In the genomic region with DNA sequence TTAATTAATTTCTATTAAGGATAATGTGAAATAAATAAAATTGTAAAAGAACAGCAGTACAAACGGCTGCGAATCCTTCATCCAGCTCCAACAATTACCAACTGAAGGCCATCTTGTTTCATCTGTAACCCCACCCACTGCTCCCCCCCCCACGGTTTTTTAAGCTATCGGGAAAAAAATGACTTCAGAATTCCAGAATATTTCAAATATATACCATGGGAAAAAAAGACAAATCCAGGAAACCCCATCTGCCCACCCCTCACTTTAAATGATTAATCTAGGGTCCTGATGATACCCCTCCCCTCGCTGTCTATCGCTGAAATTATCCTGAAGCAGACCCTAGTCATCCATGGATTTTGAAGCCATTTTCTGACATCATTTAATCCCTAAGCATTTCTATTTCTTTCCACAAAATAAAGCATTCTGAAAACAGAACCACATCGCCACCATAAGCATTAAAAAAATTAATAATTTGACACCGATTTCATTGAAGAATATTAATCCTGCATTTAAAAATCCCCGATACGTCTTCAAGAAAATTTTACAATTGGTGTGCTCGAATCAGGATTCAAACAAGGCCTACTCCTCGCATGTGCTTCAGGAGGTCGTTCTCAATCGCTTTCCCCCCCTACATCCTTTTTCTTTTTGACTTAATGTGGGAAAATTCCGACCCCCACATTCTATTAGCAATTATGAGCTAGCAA, we compare ENCODE assay signal across 8 mouse cellular contexts. TPM values are rescaled to one million over a fixed set of nuclear protein-coding genes. Genes with fewer than 3 reads are reported as not detected.
DNase-seq lines count a peak whose midpoint lies in the region; ATAC-seq and TF ChIP-seq lines count a peak whose summit lies in the region.

No protein-coding gene starts in this region.

- no peak for TF ChIP-seq CTCF in heart, postnatal 0 days (IDR thresholded peaks at IDR 0.05; ENCODE audit: low read depth)
- TF ChIP-seq CTCF in MEL (IDR thresholded peaks at IDR 0.05 in 2 of 3, conservative IDR thresholded peaks at IDR 0.05 in 1 of 3; ENCODE audit: control insufficient read depth in 1 of 3, insufficient read depth in 1 of 3, low read depth in 2 of 3, low read length in 3 of 3, poor library complexity in 1 of 3, severe bottlenecking in 1 of 3) = no peak
- no peak for TF ChIP-seq CTCF in forebrain, postnatal 0 days (IDR thresholded peaks at IDR 0.05; ENCODE audit: low read depth)

- peak overlapping the region; percentile 88 for H3K27ac ChIP-seq in heart, postnatal 0 days (ENCODE audit: low read depth)
- H3K27ac ChIP-seq in MEL (ENCODE audit: control insufficient read depth, low read depth, low read length) = peak overlapping the region; percentile 95
- H3K27ac ChIP-seq in forebrain, postnatal 0 days (ENCODE audit: low read depth, low read length) = peak overlapping the region; percentile 90
- peak overlapping the region; percentile 91 for H3K27ac ChIP-seq in midbrain, embryonic 10.5 days (replicated peaks)

- no peak for DNase-seq in heart, postnatal 0 days (ENCODE audit: low spot score)
- DNase-seq in heart, adult 18-20 months = no peak
- DNase-seq in MEL (ENCODE audit: low read depth, low spot score) = peak; percentile 60
- peak; percentile 55 for DNase-seq in forebrain, postnatal 0 days
- peak; percentile 18 for DNase-seq in midbrain, embryonic 10.5 days (ENCODE audit: low spot score)
- DNase-seq in spleen, postnatal 14 days (ENCODE audit: low spot score in 2 of 2) = no peak
- no peak for DNase-seq in cerebellum, adult 18-20 months
- no peak for DNase-seq in cerebellum, postnatal 25 days

- peak overlapping the region; percentile 72 for H3K4me3 ChIP-seq in heart, postnatal 0 days (ENCODE audit: low read depth, low read length)
- peak overlapping the region; percentile 92 to 97 for H3K4me3 ChIP-seq in MEL (ENCODE audit: control insufficient read depth in 1 of 2, insufficient read depth in 1 of 2, low read depth in 2 of 2, low read length in 2 of 2)
- H3K4me3 ChIP-seq in forebrain, postnatal 0 days (ENCODE audit: low read depth, low read length) = peak overlapping the region; percentile 58
- peak overlapping the region; percentile 62 for H3K4me3 ChIP-seq in midbrain, embryonic 10.5 days

- H3K9me3 ChIP-seq in heart, postnatal 0 days (replicated peaks; ENCODE audit: control insufficient read depth, low read length) = no peaks in the 10 kb centered on the region
- no peaks in the 10 kb centered on the region for H3K9me3 ChIP-seq in MEL (replicated peaks; ENCODE audit: insufficient read depth, low read length)
- no peaks in the 10 kb centered on the region for H3K9me3 ChIP-seq in forebrain, postnatal 0 days (ENCODE audit: low read length)
- no peaks in the 10 kb centered on the region for H3K9me3 ChIP-seq in midbrain, embryonic 10.5 days (replicated peaks)

- peak overlapping the region; percentile 76 for H3K9ac ChIP-seq in heart, postnatal 0 days (replicated peaks; ENCODE audit: low read depth, low read length)
- H3K9ac ChIP-seq in MEL (ENCODE audit: control insufficient read depth, low read depth, low read length, poor library complexity, severe bottlenecking) = peak overlapping the region; percentile 88
- peak overlapping the region; percentile 75 for H3K9ac ChIP-seq in forebrain, postnatal 0 days

- no peaks in the 10 kb centered on the region for H3K27me3 ChIP-seq in heart, postnatal 0 days (ENCODE audit: control insufficient read depth, insufficient read depth, low read length)
- no peaks in the 10 kb centered on the region for H3K27me3 ChIP-seq in MEL (ENCODE audit: control insufficient read depth in 1 of 2, insufficient read depth in 2 of 2, low read length in 2 of 2)
- H3K27me3 ChIP-seq in forebrain, postnatal 0 days (ENCODE audit: insufficient read depth, low read length) = no peaks in the 10 kb centered on the region
- H3K27me3 ChIP-seq in midbrain, embryonic 10.5 days (ENCODE audit: low read depth, poor library complexity, severe bottlenecking) = no peaks in the 10 kb centered on the region

- TF ChIP-seq EP300 in heart, postnatal 0 days (IDR thresholded peaks at IDR 0.05; ENCODE audit: low read depth) = no peak
- no peak for TF ChIP-seq EP300 in MEL (IDR thresholded peaks at IDR 0.05; ENCODE audit: low read depth in 1 of 2, low read length in 2 of 2)

- 18% methylated on average over 15 of the region's 15 CpGs for WGBS in heart, postnatal 0 days
- WGBS in forebrain, postnatal 0 days = 28% methylated on average over 15 of the region's 15 CpGs
- WGBS in midbrain, embryonic 10.5 days = 29% methylated on average over 15 of the region's 15 CpGs

- peaks cover 33% of the 10 kb centered on the region for H3K79me2 ChIP-seq in MEL (ENCODE audit: control insufficient read depth, insufficient read depth, low read length, poor library complexity)

- H3K4me1 ChIP-seq in heart, postnatal 0 days (ENCODE audit: control insufficient read depth, insufficient read depth) = no peaks in the 10 kb centered on the region
- H3K4me1 ChIP-seq in MEL (ENCODE audit: control insufficient read depth in 1 of 2, insufficient read depth in 2 of 2, low read length in 2 of 2) = peaks cover 3 to 11% of the 10 kb centered on the region in 2 experiments; a peak in 3 of 4 replicates
- H3K4me1 ChIP-seq in forebrain, postnatal 0 days (ENCODE audit: insufficient read depth) = no peaks in the 10 kb centered on the region
- peaks cover 11% of the 10 kb centered on the region for H3K4me1 ChIP-seq in midbrain, embryonic 10.5 days

- no peak for TF ChIP-seq RAD21 in MEL (IDR thresholded peaks at IDR 0.05; ENCODE audit: low read depth, low read length)

- H3K36me3 ChIP-seq in heart, postnatal 0 days (replicated peaks; ENCODE audit: control insufficient read depth, insufficient read depth, low read length) = peaks cover 6% of the 10 kb centered on the region; the same call in 1 of the 2 replicates
- peaks cover 38 to 42% of the 10 kb centered on the region in 2 experiments for H3K36me3 ChIP-seq in MEL (ENCODE audit: control insufficient read depth in 1 of 2, insufficient read depth in 2 of 2, low read length in 2 of 2)
- no peaks in the 10 kb centered on the region for H3K36me3 ChIP-seq in forebrain, postnatal 0 days (ENCODE audit: insufficient read depth)
- peaks cover 35% of the 10 kb centered on the region for H3K36me3 ChIP-seq in midbrain, embryonic 10.5 days

- peak overlapping the region; percentile 59 for H3K4me2 ChIP-seq in heart, postnatal 0 days (ENCODE audit: low read depth, low read length)
- H3K4me2 ChIP-seq in forebrain, postnatal 0 days (ENCODE audit: low read depth) = peak overlapping the region; percentile 52

- TF ChIP-seq POLR2A in MEL (IDR thresholded peaks at IDR 0.05; ENCODE audit: control insufficient read depth in 1 of 2, insufficient read depth in 1 of 2, low read depth in 1 of 2, low read length in 2 of 2, poor library complexity in 1 of 2) = no peak

- no peak for ATAC-seq in heart, postnatal 0 days (ENCODE audit: insufficient read depth, low read depth)
- no peak for ATAC-seq in forebrain, postnatal 0 days

TF ChIP-seq in MEL, 35 proteins besides CTCF, POLR2A, EP300 and RAD21:
- TF ChIP-seq MAX (IDR thresholded peaks at IDR 0.05; ENCODE audit: low read length) = 0 out of 2 replicates have a peak, but pooled peaks have one; percentile 8
- TF ChIP-seq MAZ (IDR thresholded peaks at IDR 0.05; ENCODE audit: low read depth, low read length) = 0 out of 2 replicates have a peak, but pooled peaks have one; percentile 50
- TF ChIP-seq MXI1 (IDR thresholded peaks at IDR 0.05; ENCODE audit: low read depth, low read length) = no peak
TF ChIP-seq in MEL: peak in this region for 2.

RNA-seq across cellular contexts. Expression of a gene that starts 3.3 kb away (rescaled TPM):
- total RNA-seq in heart, postnatal 0 days (2014; rRNA removed; ENCODE audit: low replicate concordance) = 115 and 173 TPM in 2 replicates
- 212 and 214 TPM in 2 replicates for polyA plus RNA-seq in heart, postnatal 0 days (2015; fragmentation: Nextera tagmentation; extraction: Ambion mirVana)
- total RNA-seq in heart, adult 18-20 months (2021) = 10 to 100 TPM; 74.8 to 92.7 TPM
- 617 and 648 TPM in 2 replicates for total RNA-seq in MEL (2012; rRNA removed)
- polyA plus RNA-seq in MEL (2012; ENCODE audit: insufficient read depth in 1 of 2, insufficient read length in 2 of 2, low read depth in 1 of 2, low replicate concordance in 2 of 2, missing spikeins in 1 of 2) = 100 to 1,000 TPM in 1 of 2 experiments, not detected in 1; 921 TPM
- total RNA-seq in forebrain, postnatal 0 days (2014; rRNA removed) = 542 and 544 TPM in 2 replicates
- polyA plus RNA-seq in forebrain, postnatal 0 days (2015; fragmentation: Nextera tagmentation; extraction: Ambion mirVana) = 603 and 616 TPM in 2 replicates
- polyA plus RNA-seq in midbrain, embryonic 10.5 days (2016; fragmentation: Nextera tagmentation; extraction: Ambion mirVana) = 586 and 616 TPM in 2 replicates

RNA-seq across cellular contexts. Expression of a gene that starts 32.5 kb away (rescaled TPM):
- 4.9 and 7.3 TPM in 2 replicates for total RNA-seq in heart, postnatal 0 days (2014; rRNA removed; ENCODE audit: low replicate concordance)
- polyA plus RNA-seq in heart, postnatal 0 days (2015; fragmentation: Nextera tagmentation; extraction: Ambion mirVana) = 13.4 and 13.9 TPM in 2 replicates
- total RNA-seq in heart, adult 18-20 months (2021) = 1 to 10 TPM; 4.2 to 4.4 TPM
- not detected in 2 replicates for total RNA-seq in MEL (2012; rRNA removed)
- not detected for polyA plus RNA-seq in MEL (2012; ENCODE audit: insufficient read depth in 1 of 2, insufficient read length in 2 of 2, low read depth in 1 of 2, low replicate concordance in 2 of 2, missing spikeins in 1 of 2)
- 23.8 TPM in 2 replicates for total RNA-seq in forebrain, postnatal 0 days (2014; rRNA removed)
- polyA plus RNA-seq in forebrain, postnatal 0 days (2015; fragmentation: Nextera tagmentation; extraction: Ambion mirVana) = 19.7 and 20.7 TPM in 2 replicates
- polyA plus RNA-seq in midbrain, embryonic 10.5 days (2016; fragmentation: Nextera tagmentation; extraction: Ambion mirVana) = 10.2 and 10.3 TPM in 2 replicates

RNA-seq across cellular contexts. Expression of a gene that starts 39.7 kb away (rescaled TPM):
- total RNA-seq in heart, postnatal 0 days (2014; rRNA removed; ENCODE audit: low replicate concordance) = not detected in 2 replicates
- not detected in 2 replicates for polyA plus RNA-seq in heart, postnatal 0 days (2015; fragmentation: Nextera tagmentation; extraction: Ambion mirVana)
- total RNA-seq in heart, adult 18-20 months (2021) = not detected
- total RNA-seq in MEL (2012; rRNA removed) = not detected in 2 replicates
- polyA plus RNA-seq in MEL (2012; ENCODE audit: insufficient read depth in 1 of 2, insufficient read length in 2 of 2, low read depth in 1 of 2, low replicate concordance in 2 of 2, missing spikeins in 1 of 2) = under 1 TPM in 1 of 2 experiments, not detected in 1; 0.13 TPM
- 0.08 TPM in 1 of 2 replicates, not detected in the other for total RNA-seq in forebrain, postnatal 0 days (2014; rRNA removed)
- not detected in 2 replicates for polyA plus RNA-seq in forebrain, postnatal 0 days (2015; fragmentation: Nextera tagmentation; extraction: Ambion mirVana)
- polyA plus RNA-seq in midbrain, embryonic 10.5 days (2016; fragmentation: Nextera tagmentation; extraction: Ambion mirVana) = 0.11 and 0.14 TPM in 2 replicates

Comparison
In these comparisons a context has a peak if more than half of its experiments do, and no peak if none do; other contexts are left out.
1. DNase-seq: peak in MEL (single experiment), forebrain, postnatal 0 days (single experiment) and midbrain, embryonic 10.5 days (single experiment); none in heart, postnatal 0 days (single experiment), heart, adult 18-20 months (0 of 2), spleen, postnatal 14 days (0 of 2), cerebellum, adult 18-20 months (0 of 2) and cerebellum, postnatal 25 days (0 of 2).
2. Peak in every context shown above with its lines, with median percentiles within 50 percentile points of each other: H3K27ac ChIP-seq, H3K4me3 ChIP-seq and H3K9ac ChIP-seq.